Comparison of ENCODE assay signal across 9 mouse cellular contexts in the genomic region with DNA sequence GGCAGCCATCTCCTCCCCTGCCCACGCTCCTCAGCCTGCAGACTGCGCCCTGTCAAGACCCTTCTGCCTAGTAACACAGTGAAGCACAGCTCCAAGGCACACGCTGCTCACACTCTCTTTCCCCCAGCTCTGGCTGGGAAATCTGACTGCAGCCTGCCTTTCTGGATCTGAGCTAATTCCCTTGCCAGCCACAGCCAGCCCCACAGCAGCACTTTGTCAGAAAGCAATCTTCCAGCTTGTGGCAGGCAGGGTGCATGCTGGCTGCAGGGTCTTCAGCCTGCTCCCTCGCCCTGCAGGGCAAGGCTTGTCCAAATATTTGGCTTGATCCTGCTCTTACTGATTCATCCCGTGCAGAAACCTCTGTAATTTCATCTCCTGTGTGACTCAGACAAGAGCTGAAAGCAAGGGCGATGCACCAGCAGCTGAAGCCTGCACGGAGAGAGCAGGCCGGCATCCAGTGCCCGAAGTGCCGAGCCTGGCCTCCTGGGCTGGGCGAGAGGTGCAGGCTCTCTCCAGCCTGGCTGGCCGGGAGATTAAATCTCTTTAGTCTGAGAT.
DNase-seq lines count a peak whose midpoint lies in the region; ATAC-seq and TF ChIP-seq lines count a peak whose summit lies in the region.
"Had no signal": no experiment of that assay in that cellular context is flagged by ENCODE, and none has a peak within 500 bp of the region (broad histone marks: within the 10 kb centered on the region; RNA-seq: fewer than 3 reads in every experiment).

No protein-coding gene starts in this region.

- DNase-seq in layer of hippocampus, adult 18-20 months (ENCODE audit: low spot score in 2 of 2) = peak; percentile 51 to 69
- no peak for DNase-seq in layer of hippocampus, adult 9-11 months
- DNase-seq in brain, embryonic 14.5 days (ENCODE audit: low read depth) = peak; percentile 76
- DNase-seq in layer of hippocampus, postnatal 25 days (ENCODE audit: extremely low spot score in 1 of 2, low spot score in 1 of 2) = peak; percentile 43 to 55
- DNase-seq in neural tube, embryonic 10.5 days (ENCODE audit: extremely low spot score, low spot score) = peak; percentile 45
- no peak for DNase-seq in spleen, postnatal 14 days (ENCODE audit: low spot score in 2 of 2)
- DNase-seq in thymus, postnatal 10 days (ENCODE audit: low spot score in 2 of 2) = no peak

- H3K36me3 ChIP-seq in forebrain, embryonic 15.5 days = no peaks in the 10 kb centered on the region

- no peak for TF ChIP-seq CTCF in brain, embryonic 14.5 days (IDR thresholded peaks at IDR 0.05; ENCODE audit: borderline replicate concordance, extremely low read depth, insufficient read depth, insufficient read length)

- no peaks in the 10 kb centered on the region for H3K9me3 ChIP-seq in forebrain, embryonic 15.5 days

- H3K4me2 ChIP-seq in forebrain, embryonic 15.5 days (replicated peaks) = peak overlapping the region; percentile 29

- TF ChIP-seq POLR2A in brain, embryonic 14.5 days (IDR thresholded peaks at IDR 0.05; ENCODE audit: borderline replicate concordance, extremely low read depth, insufficient read depth, insufficient read length, poor library complexity, severe bottlenecking) = no peak

- H3K27me3 ChIP-seq in forebrain, embryonic 15.5 days = no peaks in the 10 kb centered on the region

- H3K9ac ChIP-seq in forebrain, embryonic 15.5 days (replicated peaks) = peak overlapping the region; percentile 34

- no peak overlapping the region for H3K4me3 ChIP-seq in forebrain, embryonic 15.5 days
- H3K4me3 ChIP-seq: heart, adult 2 months had no signal

- 32% methylated on average over 12 of the region's 12 CpGs for WGBS in forebrain, embryonic 15.5 days

- ATAC-seq in forebrain, embryonic 15.5 days (replicated peaks) = peak; percentile 47

- peaks cover 40% of the 10 kb centered on the region for H3K4me1 ChIP-seq in forebrain, embryonic 15.5 days

- peak overlapping the region; percentile 89 for H3K27ac ChIP-seq in forebrain, embryonic 15.5 days (replicated peaks)
- H3K27ac ChIP-seq: heart, adult 2 months had no signal

Comparison
In these comparisons a context has a peak if more than half of its experiments do, and no peak if none do; other contexts are left out.
1. DNase-seq: peak in layer of hippocampus, adult 18-20 months (2 of 2), brain, embryonic 14.5 days (single experiment), layer of hippocampus, postnatal 25 days (2 of 2) and neural tube, embryonic 10.5 days (single experiment); none in layer of hippocampus, adult 9-11 months (single experiment), spleen, postnatal 14 days (0 of 2) and thymus, postnatal 10 days (0 of 2).